Mouse (Mus musculus) liver, adult 2 months (tissue): ENCODE results near the gene Tmub1. TPM values are rescaled to one million over a fixed set of nuclear protein-coding genes. Genes with fewer than 3 reads are reported as not detected.

Experiments used
- DNase-seq: peaks from one replicate; pipeline ENCODE4 v3.0.0-alpha.2; 2011; ENCODE audit warnings: low read depth, low spot score; ENCODE audit errors: extremely low read depth
- H3K27ac ChIP-seq: fragments of 200-500 bp; replicated peaks from 2 replicates; pipeline ENCODE4 v1.5.1; 2012; ENCODE audit warnings: low read depth, mild to moderate bottlenecking, control low read depth, inconsistent platforms, low read length; ENCODE audit not compliant: insufficient read depth
- H3K27me3 ChIP-seq: fragments of 200-500 bp; 2 replicates; pipeline ENCODE4 v1.6.1; 2012; ENCODE audit warnings: mild to moderate bottlenecking, moderate library complexity, low read length, inconsistent platforms; ENCODE audit not compliant: control insufficient read depth, insufficient read depth
- H3K36me3 ChIP-seq: fragments of 200-500 bp; 2 replicates; pipeline ENCODE4 v1.6.1; 2012; ENCODE audit warnings: low read length, inconsistent platforms; ENCODE audit not compliant: control insufficient read depth, insufficient read depth
- H3K4me1 ChIP-seq: fragments of 200-500 bp; 2 replicates; pipeline ENCODE4 v1.6.1; 2011; ENCODE audit warnings: low read length; ENCODE audit not compliant: control insufficient read depth, insufficient read depth
- H3K4me3 ChIP-seq: fragments of 200-500 bp; 2 replicates; pipeline ENCODE4 v1.5.1; 2011; ENCODE audit warnings: low read depth, mild to moderate bottlenecking, control low read depth, low read length, moderate library complexity; ENCODE audit not compliant: insufficient read depth
- H3K79me2 ChIP-seq: fragments of 200-500 bp; 2 replicates; pipeline ENCODE4 v1.6.1; 2012; ENCODE audit warnings: inconsistent platforms, mild to moderate bottlenecking, low read length, moderate library complexity; ENCODE audit not compliant: control insufficient read depth, insufficient read depth
- H3K9ac ChIP-seq: fragments of 200-500 bp; 2 replicates; pipeline ENCODE4 v1.6.1; 2012; ENCODE audit warnings: low read depth, mild to moderate bottlenecking, control low read depth, inconsistent platforms, low read length
- CTCF ChIP-seq: fragments of 200-500 bp; IDR thresholded peaks from 2 replicates; pipeline ENCODE4 v1.5.1; 2011; ENCODE audit warnings: low read depth, low read length, control low read depth
- POLR2A ChIP-seq: fragments of 200-500 bp; IDR thresholded peaks from 2 replicates; pipeline ENCODE4 v1.6.1; 2011; ENCODE audit warnings: low read length, control low read depth; ENCODE audit not compliant: insufficient read depth; ENCODE audit errors: extremely low read depth
- WGBS: fragments of 180-500 bp; shearing (Covaris S2); methylation state at CpG from one replicate; pipeline ENCODE4 v1.1.7; 2018; 5-methylcytosine and 5-hydroxymethylcytosine counted together
- polyA plus RNA-seq: library from polyadenylated mRNA; depleted of rRNA; stranded (reverse); fragments of >200 nt; gene quantifications from 2 replicates; pipeline ENCODE4 v1.2.3, GENCODE M21; 2012
- total RNA-seq: library from RNA; depleted of rRNA; stranded (reverse); fragments of >200 nt; gene quantifications from 2 replicates; pipeline ENCODE4 v1.2.3, GENCODE M21; 2014

The Tmub1 gene
- total and polyA plus RNA-seq, 2 experiments = 5.2 to 30.7 TPM

- Histone ChIP-seq H3K79me2 (peaks cover 4% of the 10 kb centered on the region; the same call in 1 of the 2 replicates), H3K4me1 (peaks cover 9% of the 10 kb centered on the region), H3K4me3 (peak overlapping the region; percentile 89), H3K36me3 (peaks cover 8% of the 10 kb centered on the region; the same call in 1 of the 2 replicates), H3K27ac (peak overlapping the region; percentile 72), H3K9ac (peak overlapping the region; percentile 78), H3K27me3 (no peaks in the 10 kb centered on the region)
- WGBS = 14% methylated on average over 15 of the region's 15 CpGs
- DNase-seq = peak; percentile 92
- TF ChIP-seq POLR2A = 0 out of 2 replicates have a peak, but pooled peaks have one; percentile 14
- no peak for TF ChIP-seq CTCF
These were observed 19.7 kb downstream of the Tmub1 start for GRCm38 (mm10) chr5:24427981-24428402.

GRCm38 (mm10) chr5:24427285-24427633, 20.4 kb downstream of the Tmub1 start:
- H3K27me3 ChIP-seq = no peaks in the 10 kb centered on the region
- peaks cover 13% of the 10 kb centered on the region for H3K4me1 ChIP-seq
- no peak for DNase-seq
- 39% methylated on average over 12 of the region's 12 CpGs for WGBS
- H3K36me3 ChIP-seq = peaks cover 4% of the 10 kb centered on the region; the same call in 1 of the 2 replicates
- H3K79me2 ChIP-seq = peaks cover 6% of the 10 kb centered on the region; the same call in 1 of the 2 replicates
- no peak overlapping the region for H3K9ac ChIP-seq
- TF ChIP-seq POLR2A (no peak), CTCF (no peak)
- no peak overlapping the region for H3K4me3 ChIP-seq
- no peak overlapping the region for H3K27ac ChIP-seq

GRCm38 (mm10) chr5:24426556-24427284, 20.9 kb downstream of the Tmub1 start:
- Histone ChIP-seq H3K9ac (0 out of 2 replicates have a peak overlapping the region, but pooled peaks have one; percentile 8), H3K27me3 (no peaks in the 10 kb centered on the region), H3K4me3 (no peak overlapping the region), H3K4me1 (peaks cover 13% of the 10 kb centered on the region), H3K36me3 (peaks cover 4% of the 10 kb centered on the region; the same call in 1 of the 2 replicates), H3K27ac (no peak overlapping the region), H3K79me2 (peaks cover 6% of the 10 kb centered on the region; the same call in 1 of the 2 replicates)
- no peak for DNase-seq
- WGBS = 40% methylated on average over 9 of the region's 9 CpGs
- no peak for TF ChIP-seq CTCF

GRCm38 (mm10) chr5:24426037-24426432, 21.6 kb downstream of the Tmub1 start:
- Histone ChIP-seq H3K27me3 (no peaks in the 10 kb centered on the region), H3K79me2 (peaks cover 6% of the 10 kb centered on the region; the same call in 1 of the 2 replicates), H3K4me1 (peaks cover 13% of the 10 kb centered on the region), H3K36me3 (peaks cover 3% of the 10 kb centered on the region; the same call in 1 of the 2 replicates), H3K9ac (peak overlapping the region; percentile 95), H3K27ac (no peak overlapping the region), H3K4me3 (0 out of 2 replicates have a peak overlapping the region, but pooled peaks have one; percentile 76)
- 18% methylated on average over 10 of the region's 10 CpGs for whole genome bisulfite sequencing
- TF ChIP-seq POLR2A = no peak
- TF ChIP-seq CTCF = no peak
- DNase-seq = no peak

GRCm38 (mm10) chr5:24425421-24426036, 22.1 kb downstream of the Tmub1 start:
- no peak for DNase-seq
- Histone ChIP-seq H3K27me3 (no peaks in the 10 kb centered on the region), H3K27ac (peak overlapping the region; percentile 39; the same call in 1 of the 2 replicates), H3K9ac (peak overlapping the region; percentile 95), H3K4me1 (peaks cover 13% of the 10 kb centered on the region), H3K36me3 (peaks cover 3% of the 10 kb centered on the region; the same call in 1 of the 2 replicates), H3K79me2 (peaks cover 6% of the 10 kb centered on the region; the same call in 1 of the 2 replicates), H3K4me3 (peak overlapping the region; percentile 76)
- TF ChIP-seq POLR2A = no peak
- TF ChIP-seq CTCF = no peak
- WGBS = 2% methylated on average over 25 of the region's 30 CpGs
